Mouse (Mus musculus) brown adipose tissue, adult 24 weeks (tissue): ENCODE results near the gene Ephx1. TPM values are rescaled to one million over a fixed set of nuclear protein-coding genes. Genes with fewer than 3 reads are reported as not detected.
"Not testable (repeated sequence)": the region's sequence is repeated elsewhere in the genome, so short reads cannot be mapped to it uniquely, and the experiment has no call there.

Experiments
- H3K27ac ChIP-seq: fragments of 200-500 bp; replicated peaks from 2 replicates; pipeline ENCODE4 v1.5.1; 2012; ENCODE audit warnings: low read depth, mild to moderate bottlenecking, low read length
- H3K4me1 ChIP-seq: fragments of 200-500 bp; 2 replicates; pipeline ENCODE4 v1.6.1; 2012; ENCODE audit warnings: low read length, mixed read lengths; ENCODE audit not compliant: control insufficient read depth, insufficient read depth, insufficient read length
- H3K4me3 ChIP-seq: fragments of 200-500 bp; 2 replicates; pipeline ENCODE4 v1.5.1; 2012; ENCODE audit warnings: low read depth, mild to moderate bottlenecking, low read length, moderate library complexity; ENCODE audit not compliant: insufficient read depth
- polyA plus RNA-seq: library from polyadenylated mRNA; stranded (reverse); fragments of >200 nt; gene quantifications from 2 replicates; pipeline ENCODE4 v1.2.4, GENCODE M21; 2012; ENCODE audit not compliant: missing spikeins, insufficient read depth, insufficient read length

Ephx1 gene
- polyA plus RNA-seq, 1 experiment = 27.8 TPM

- Histone ChIP-seq H3K27ac (peak overlapping the region; percentile 61; the same call in 1 of the 2 replicates), H3K4me1 (peaks cover 13% of the 10 kb centered on the region), H3K4me3 (peak overlapping the region; percentile 92)
Observed at GRCm38 (mm10) chr1:180941726-180942125, 79.0 kb downstream of the Ephx1 start.

GRCm38 (mm10) chr1:180940776-180941460 is 79.8 kb downstream of the Ephx1 start:
- H3K27ac ChIP-seq = no peak overlapping the region

DNA sequence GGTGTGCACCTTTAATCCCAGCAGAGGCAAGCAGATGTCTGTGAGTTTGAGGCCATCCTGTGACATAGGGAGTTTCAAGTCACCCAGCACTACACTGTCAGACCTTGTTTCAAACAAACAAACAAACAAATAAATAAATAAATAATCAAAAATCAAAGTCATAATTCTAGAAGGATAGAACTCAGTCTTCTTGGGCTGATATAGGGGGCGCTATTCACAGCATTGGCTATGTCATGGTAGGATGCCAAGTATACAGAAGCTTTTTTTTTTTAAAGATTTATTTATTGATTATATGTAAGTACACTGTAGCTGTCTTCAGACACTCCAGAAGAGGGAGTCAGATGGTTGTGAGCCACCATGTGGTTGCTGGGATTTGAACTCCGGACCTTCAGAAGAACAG is 81.9 kb downstream of the Ephx1 start:
- H3K4me3 ChIP-seq, H3K27ac ChIP-seq: not testable (repeated sequence)
- H3K4me1 ChIP-seq = peaks cover 13% of the 10 kb centered on the region

More at GRCm38 (mm10) chr1:180940776-180941460, 79.8 kb downstream of the Ephx1 start:
- Histone ChIP-seq H3K4me1 (peaks cover 13% of the 10 kb centered on the region), H3K4me3 (0 out of 2 replicates have a peak overlapping the region, but pooled peaks have one; percentile 92)

DNA sequence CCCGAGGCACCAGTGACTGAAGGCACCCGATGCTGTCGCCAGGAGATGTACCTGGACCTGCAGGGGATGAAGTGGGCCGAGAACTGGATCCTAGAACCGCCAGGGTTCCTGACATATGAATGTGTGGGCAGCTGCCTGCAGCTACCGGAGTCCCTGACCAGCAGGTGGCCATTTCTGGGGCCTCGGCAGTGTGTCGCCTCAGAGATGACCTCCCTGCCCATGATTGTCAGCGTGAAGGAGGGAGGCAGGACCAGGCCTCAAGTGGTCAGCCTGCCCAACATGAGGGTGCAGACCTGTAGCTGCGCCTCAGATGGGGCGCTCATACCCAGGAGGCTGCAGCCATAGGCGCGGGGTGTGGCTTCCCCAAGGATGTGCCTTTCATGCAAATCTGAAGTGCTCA is 83.1 kb downstream of the Ephx1 start:
- H3K4me3 ChIP-seq, H3K4me1 ChIP-seq, H3K27ac ChIP-seq: not testable (repeated sequence)

GRCm38 (mm10) chr1:180936610-180937398 is 83.9 kb downstream of the Ephx1 start:
- H3K4me1 ChIP-seq, H3K27ac ChIP-seq: not testable (repeated sequence)
- H3K4me3 ChIP-seq = peak overlapping the region; percentile 53

- H3K27ac ChIP-seq = no peak within 1 kb of the TSS
- no peak within 1 kb of the TSS for H3K4me3 ChIP-seq
- H3K4me1 ChIP-seq = peaks cover 3% of the 10 kb centered on the region; the same call in 1 of the 2 replicates
Observed at GRCm38 (mm10) chr1:180934467-180935419, 86.0 kb downstream of the Ephx1 start, which contains the start of gene Lefty1. Gene Lefty1, plus strand, starts transcription at chr1:180935022.

DNA sequence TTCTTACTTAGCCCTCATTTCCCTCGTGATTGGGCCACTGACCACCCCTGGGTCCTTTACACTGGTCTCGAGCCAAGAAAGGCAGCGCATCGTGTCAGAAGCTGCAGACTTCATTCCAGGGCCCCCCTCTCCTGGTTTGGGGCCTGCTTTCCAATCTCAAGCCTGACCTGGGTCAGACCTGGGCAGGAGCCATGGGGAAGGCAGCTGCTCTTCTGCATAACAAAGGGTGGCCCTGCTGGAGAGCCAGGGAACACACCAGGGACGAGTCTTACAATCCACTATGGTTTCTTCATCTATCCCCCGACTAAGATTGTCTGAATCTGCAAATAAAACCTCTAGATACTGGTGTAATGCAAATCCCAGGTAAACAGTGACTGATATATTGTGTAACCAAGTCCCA is 87.0 kb downstream of the Ephx1 start:
- Histone ChIP-seq H3K27ac (no peak overlapping the region), H3K4me3 (no peak overlapping the region), H3K4me1 (peaks cover 3% of the 10 kb centered on the region; the same call in 1 of the 2 replicates)

GRCm38 (mm10) chr1:180931106-180931505 is 89.6 kb downstream of the Ephx1 start:
- no peak overlapping the region for H3K27ac ChIP-seq
- H3K4me3 ChIP-seq = no peak overlapping the region
- H3K4me1 ChIP-seq = no peaks in the 10 kb centered on the region

GRCm38 (mm10) chr1:180929599-180929998 is 91.1 kb downstream of the Ephx1 start:
- no peaks in the 10 kb centered on the region for H3K4me1 ChIP-seq
- H3K27ac ChIP-seq = no peak overlapping the region
- no peak overlapping the region for H3K4me3 ChIP-seq

GRCm38 (mm10) chr1:180926286-180926685 is 94.4 kb downstream of the Ephx1 start:
- no peak overlapping the region for H3K4me3 ChIP-seq
- H3K27ac ChIP-seq = no peak overlapping the region
- H3K4me1 ChIP-seq = no peaks in the 10 kb centered on the region

Other genes starting within 250 kb of the Ephx1 start
- gene H3f3a, start 207.0 kb downstream of the Ephx1 start, polyA plus RNA-seq = 412 and 419 TPM in 2 replicates
- 7.5 TPM in 2 replicates for gene Sde2, start 169.8 kb downstream of the Ephx1 start, polyA plus RNA-seq
- gene Lefty2, start 127.8 kb downstream of the Ephx1 start, polyA plus RNA-seq = not detected in 2 replicates
- gene Pycr2, start 116.6 kb downstream of the Ephx1 start, polyA plus RNA-seq = 13.3 and 18.2 TPM in 2 replicates
- gene Lefty1, start 85.9 kb downstream of the Ephx1 start, polyA plus RNA-seq = not detected in 2 replicates
- 6.1 and 6.3 TPM in 2 replicates for gene Tmem63a, start 78.6 kb downstream of the Ephx1 start, polyA plus RNA-seq
- gene 9130409I23Rik, start 30.3 kb upstream of the Ephx1 start, polyA plus RNA-seq = not detected in 2 replicates
- gene Nvl, start 123.3 kb upstream of the Ephx1 start, polyA plus RNA-seq = 7.9 and 8.2 TPM in 2 replicates
- 62.6 and 71.8 TPM in 2 replicates for gene Cnih4, start 123.8 kb upstream of the Ephx1 start, polyA plus RNA-seq
- gene Wdr26, start 191.1 kb upstream of the Ephx1 start, polyA plus RNA-seq = 49.7 and 55.5 TPM in 2 replicates